Mouse (Mus musculus) CH12.LX (cell line): ENCODE measurements around the gene AC124502.3. TPM values are rescaled to one million over a fixed set of nuclear protein-coding genes. Genes with fewer than 3 reads are reported as not detected.
A peak's percentile ranks its signal among the peaks of the same experiment; 100 is the strongest.

Experiments used
- DNase-seq: peaks from one replicate; pipeline ENCODE4 v3.0.0-alpha.2; 2013; ENCODE audit errors: extremely low read depth
- H3K27ac ChIP-seq: 2 replicates; pipeline ENCODE4 v1.5.1; 2012; ENCODE audit warnings: low read depth, mild to moderate bottlenecking, control low read depth, moderate library complexity; ENCODE audit not compliant: insufficient read depth
- H3K27me3 ChIP-seq: replicated peaks from 2 replicates; pipeline ENCODE3; 2012; ENCODE audit warnings: inconsistent platforms
- H3K36me3 ChIP-seq, 2 experiments: replicated peaks in 1 of 2; 2 replicates each; pipeline versions ENCODE3 to v1.6.1; 2012; ENCODE audit warnings: inconsistent platforms in 1 of 2, low read length in 1 of 2, mild to moderate bottlenecking in 1 of 2, mixed read lengths in 1 of 2, moderate library complexity in 1 of 2; ENCODE audit not compliant: control insufficient read depth in 1 of 2, insufficient read depth in 1 of 2
- H3K4me1 ChIP-seq, 2 experiments: 2 replicates each; pipeline ENCODE4 v1.6.1; 2012; ENCODE audit warnings: inconsistent platforms in 1 of 2, moderate library complexity in 1 of 2; ENCODE audit not compliant: insufficient read depth in 2 of 2, control insufficient read depth in 1 of 2
- H3K4me2 ChIP-seq: 2 replicates; pipeline ENCODE4 v1.6.1; 2012; ENCODE audit warnings: low read depth, mild to moderate bottlenecking, control low read depth; ENCODE audit not compliant: poor library complexity, insufficient read depth, severe bottlenecking
- H3K4me3 ChIP-seq, 3 experiments: fragments of 150-350 bp in 1 of 3; sonication (generic) in 1 of 3; replicated peaks in 1 of 3; 2 replicates each; pipeline versions ENCODE3 to v1.5.1; 2011 to 2012; ENCODE audit warnings: low read depth in 2 of 3, low read length in 2 of 3, mild to moderate bottlenecking in 2 of 3, moderate library complexity in 2 of 3, control low read depth in 1 of 3, improper control_type of control experiment in 1 of 3, inconsistent platforms in 1 of 3, mixed read lengths in 1 of 3; ENCODE audit not compliant: poor library complexity in 1 of 3
- H3K79me2 ChIP-seq: replicated peaks from 2 replicates; pipeline ENCODE4 v1.6.1; 2012; ENCODE audit warnings: mild to moderate bottlenecking, moderate library complexity; ENCODE audit not compliant: control insufficient read depth, poor library complexity, insufficient read depth, severe bottlenecking; ENCODE audit errors: extremely low read depth
- H3K9ac ChIP-seq: 2 replicates; pipeline ENCODE4 v1.6.1; 2012; ENCODE audit warnings: low read depth, mild to moderate bottlenecking, control low read depth, moderate library complexity; ENCODE audit not compliant: insufficient read depth
- H3K9me3 ChIP-seq: replicated peaks from 2 replicates; pipeline ENCODE3; 2012; ENCODE audit warnings: low read length, inconsistent platforms, mixed read lengths
- BHLHE40 ChIP-seq: IDR thresholded peaks from 2 replicates; pipeline ENCODE4 v1.6.1; 2011; ENCODE audit warnings: mild to moderate bottlenecking, low read depth, low read length, improper control_type of control experiment
- CHD2 ChIP-seq: IDR thresholded peaks from 2 replicates; pipeline ENCODE4 v1.6.1; 2011; ENCODE audit warnings: low read length, improper control_type of control experiment
- E2F4 ChIP-seq: IDR thresholded peaks from 2 replicates; pipeline ENCODE4 v1.6.1; 2011; ENCODE audit warnings: low read depth, low read length, improper control_type of control experiment; ENCODE audit not compliant: insufficient replicate concordance
- ELF1 ChIP-seq: IDR thresholded peaks from 2 replicates; pipeline ENCODE4 v1.6.1; 2014; ENCODE audit warnings: low read depth, mild to moderate bottlenecking, inconsistent platforms, low read length, improper control_type of control experiment
- EP300 ChIP-seq: IDR thresholded peaks from 2 replicates; pipeline ENCODE4 v1.6.1; 2011; ENCODE audit warnings: low read length, improper control_type of control experiment
- GABPA ChIP-seq: IDR thresholded peaks from 2 replicates; pipeline ENCODE4 v1.6.1; 2012; ENCODE audit warnings: low read depth, low read length, improper control_type of control experiment, inconsistent platforms; ENCODE audit not compliant: insufficient replicate concordance
- IRF4 ChIP-seq: IDR thresholded peaks from 2 replicates; pipeline ENCODE4 v1.6.1; 2014; ENCODE audit warnings: low read depth, mild to moderate bottlenecking, inconsistent platforms, low read length, improper control_type of control experiment
- KAT2A ChIP-seq: IDR thresholded peaks from 2 replicates; pipeline ENCODE4 v1.6.1; 2012; ENCODE audit warnings: low read length, improper control_type of control experiment, inconsistent platforms; ENCODE audit not compliant: insufficient replicate concordance
- MAFK ChIP-seq: IDR thresholded peaks from 2 replicates; pipeline ENCODE4 v1.6.1; 2011; ENCODE audit warnings: low read length, improper control_type of control experiment; ENCODE audit not compliant: insufficient replicate concordance
- MXI1 ChIP-seq: IDR thresholded peaks from 2 replicates; pipeline ENCODE4 v1.6.1; 2011; ENCODE audit warnings: mild to moderate bottlenecking, low read depth, low read length, improper control_type of control experiment
- NELFE ChIP-seq: IDR thresholded peaks from 2 replicates; pipeline ENCODE4 v1.6.1; 2011; ENCODE audit warnings: low read depth, low read length, improper control_type of control experiment
- NRF1 ChIP-seq: IDR thresholded peaks from 2 replicates; pipeline ENCODE4 v1.6.1; 2014; ENCODE audit warnings: low read depth, mild to moderate bottlenecking, inconsistent platforms, low read length, improper control_type of control experiment, moderate library complexity
- RAD21 ChIP-seq: IDR thresholded peaks from 2 replicates; pipeline ENCODE4 v1.6.1; 2011; ENCODE audit warnings: low read depth, mild to moderate bottlenecking, low read length, improper control_type of control experiment, moderate library complexity
- RCOR1 ChIP-seq: conservative IDR thresholded peaks from 2 replicates; pipeline ENCODE4 v1.6.1; 2012; ENCODE audit warnings: low read depth, mild to moderate bottlenecking, inconsistent platforms, low read length, improper control_type of control experiment
- SIN3A ChIP-seq: IDR thresholded peaks from 2 replicates; pipeline ENCODE4 v1.6.1; 2012; ENCODE audit warnings: low read length, improper control_type of control experiment, inconsistent platforms
- SMC3 ChIP-seq: IDR thresholded peaks from 2 replicates; pipeline ENCODE4 v1.6.1; 2011; ENCODE audit warnings: low read depth, low read length, improper control_type of control experiment
- TBP ChIP-seq: conservative IDR thresholded peaks from 2 replicates; pipeline ENCODE4 v1.6.1; 2011; ENCODE audit warnings: low read depth, low read length, improper control_type of control experiment
- USF2 ChIP-seq: conservative IDR thresholded peaks from 2 replicates; pipeline ENCODE4 v1.6.1; 2011; ENCODE audit warnings: low read depth, low read length, improper control_type of control experiment
- ZKSCAN1 ChIP-seq: IDR thresholded peaks from 2 replicates; pipeline ENCODE4 v1.6.1; 2012; ENCODE audit warnings: low read depth, inconsistent platforms, low read length, improper control_type of control experiment, borderline replicate concordance
- ZNF384 ChIP-seq: IDR thresholded peaks from 2 replicates; pipeline ENCODE4 v1.6.1; 2012; ENCODE audit warnings: low read depth, low read length, improper control_type of control experiment, inconsistent platforms
- dilution Hi-C: fragments of 300-500 bp; cut with MboI; formaldehyde crosslinking; loops from 2 replicates; pipeline ENCODE4 v1.14.3; 2020; ENCODE audit warnings: low sequenced_read_pairs; ENCODE audit not compliant: extremely low pct_unique_long_range_greater_than_20kb, extremely low pct_ligation_motif_present
- in situ Hi-C: fragments of 300-500 bp; cut with MboI; formaldehyde crosslinking; loops from 3 replicates; pipeline ENCODE4 v1.14.3; 2019; ENCODE audit warnings: low sequenced_read_pairs, low pct_ligation_motif_present, low pct_unique_long_range_greater_than_20kb, mixed read lengths
- polyA plus RNA-seq: library from polyadenylated mRNA; unstranded; fragments of >175 nt; gene quantifications from 2 replicates; pipeline ENCODE4 v1.2.1, GENCODE M21; 2012; ENCODE audit warnings: low read depth; ENCODE audit not compliant: insufficient read length
- total RNA-seq, 2 experiments: library from RNA; depleted of rRNA; stranded (reverse); fragments of 300-350 nt in 1 of 2; fragments of >200 nt in 1 of 2; gene quantifications; 2 replicates each; pipeline ENCODE4 v1.2.3; 2012 to 2014

Gene AC124502.3
- total and polyA plus RNA-seq, 3 experiments = 0.15 to 2.1 (median 0.29) TPM

- in situ Hi-C loops (no loop called here), dilution Hi-C loops (no loop called here)
- DNase-seq = no peak
- H3K79me2 ChIP-seq = peaks cover 1% of the 10 kb centered on the region; the same call in 1 of the 2 replicates
- no peak overlapping the region for H3K9ac ChIP-seq
- no peak overlapping the region for H3K27ac ChIP-seq
- peaks cover 7% of the 10 kb centered on the region for H3K27me3 ChIP-seq
- peaks cover 12 to 24% of the 10 kb centered on the region in 2 experiments for H3K4me1 ChIP-seq
- peaks cover 0 to 7% of the 10 kb centered on the region in 2 experiments for H3K36me3 ChIP-seq
- H3K4me3 ChIP-seq = no peak overlapping the region
- H3K4me2 ChIP-seq = no peak overlapping the region
- no peaks in the 10 kb centered on the region for H3K9me3 ChIP-seq
- TF ChIP-seq RCOR1 (no peak), USF2 (no peak), SMC3 (no peak), ZKSCAN1 (no peak)
These were observed 2.1 kb upstream of the AC124502.3 start for GRCm38 (mm10) chr19:5036577-5036976.

- Histone ChIP-seq H3K4me1 (peaks cover 12 to 37% of the 10 kb centered on the region in 2 experiments), H3K9ac (peak overlapping the region; percentile 62; the same call in 1 of the 2 replicates), H3K4me3 (peak overlapping the region; percentile 69 to 86 (median 79)), H3K79me2 (peaks cover 11% of the 10 kb centered on the region), H3K27me3 (peaks cover 7% of the 10 kb centered on the region), H3K9me3 (no peaks in the 10 kb centered on the region), H3K4me2 (peak overlapping the region; percentile 82), H3K36me3 (peaks cover 3 to 7% of the 10 kb centered on the region in 2 experiments), H3K27ac (no peak overlapping the region)
- no peak for TF ChIP-seq SIN3A
- TF ChIP-seq CHD2 = peak; percentile 68; the same call in 1 of the 2 replicates
- TF ChIP-seq KAT2A = peak; percentile 74; the same call in 1 of the 2 replicates
- peak; percentile 58 for TF ChIP-seq BHLHE40
- peak; percentile 100 for TF ChIP-seq TBP
- 0 out of 2 replicates have a peak, but pooled peaks have one; percentile 26 for TF ChIP-seq E2F4
- no peak for TF ChIP-seq GABPA
- TF ChIP-seq EP300 = 0 out of 2 replicates have a peak, but pooled peaks have one; percentile 14
- 0 out of 2 replicates have a peak, but pooled peaks have one; percentile 53 for TF ChIP-seq MXI1
- no peak for TF ChIP-seq NELFE
- no peak for TF ChIP-seq ZNF384
- TF ChIP-seq NRF1 = peak; percentile 70
- TF ChIP-seq SMC3 = no peak
- TF ChIP-seq ELF1 = peak; percentile 98
- TF ChIP-seq RAD21 = no peak
- peak; percentile 93 for TF ChIP-seq MAFK
- peak; percentile 13; the same call in 1 of the 2 replicates for TF ChIP-seq IRF4
- peak; percentile 87 for DNase-seq
- dilution Hi-C loops (no loop called here), in situ Hi-C loops (no loop called here)
These were observed 766 bp upstream of the AC124502.3 start for GRCm38 (mm10) chr19:5037678-5038571.
